Mouse (Mus musculus) erythroblast, embryonic 14.5 days (primary cell): ENCODE data around the gene Jade1.

Experiments used
- GATA1 ChIP-seq: IDR thresholded peaks from 2 replicates; pipeline ENCODE4 v1.6.1; 2012; ENCODE audit warnings: low read length, inconsistent platforms, mixed read lengths
- TAL1 ChIP-seq: IDR thresholded peaks from 3 replicates; pipeline ENCODE4 v1.6.1; 2012; ENCODE audit warnings: low read length, inconsistent platforms, mixed read lengths

- TF ChIP-seq GATA1 (no peak), TAL1 (no peak)
These were observed 38.5 kb upstream of the Jade1 start for GRCm38 (mm10) chr3:41516961-41517518.
